Mouse (Mus musculus) liver, embryonic 14.5 days (tissue): Measurements from ENCODE around the gene Ano10.

Experiments
- CTCF ChIP-seq: IDR thresholded peaks from 2 replicates; pipeline ENCODE4 v1.5.1; 2016; ENCODE audit warnings: antibody characterized with exemption, low read depth, control low read depth
- EP300 ChIP-seq: IDR thresholded peaks from 2 replicates; pipeline ENCODE4 v1.6.1; 2016; ENCODE audit warnings: antibody characterized with exemption, low read depth

DNA sequence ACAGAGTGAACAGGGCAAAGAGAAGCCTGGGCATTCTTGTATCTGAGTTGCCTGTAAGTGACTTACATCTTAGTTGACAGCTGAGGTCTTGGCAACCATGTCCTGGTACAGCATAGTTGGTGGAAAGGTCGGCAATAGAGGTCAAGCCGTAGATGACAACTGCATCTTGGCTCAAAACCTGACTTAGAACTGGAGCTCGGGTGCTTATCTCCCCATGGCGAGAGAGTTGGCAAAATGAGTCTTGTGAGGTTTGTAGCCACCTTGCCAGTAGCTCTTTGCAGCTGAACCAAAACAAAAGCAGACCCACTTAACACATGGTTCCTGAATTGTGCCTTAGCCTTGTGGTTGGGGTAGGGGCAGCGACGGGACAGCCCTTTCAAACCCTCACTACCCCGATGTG lies 49.2 kb upstream of the Ano10 start:
- TF ChIP-seq CTCF: no peak
- TF ChIP-seq EP300: no peak
